Mouse (Mus musculus): ENCODE measurements around the gene Dnaaf3.

The Dnaaf3 gene

DNA sequence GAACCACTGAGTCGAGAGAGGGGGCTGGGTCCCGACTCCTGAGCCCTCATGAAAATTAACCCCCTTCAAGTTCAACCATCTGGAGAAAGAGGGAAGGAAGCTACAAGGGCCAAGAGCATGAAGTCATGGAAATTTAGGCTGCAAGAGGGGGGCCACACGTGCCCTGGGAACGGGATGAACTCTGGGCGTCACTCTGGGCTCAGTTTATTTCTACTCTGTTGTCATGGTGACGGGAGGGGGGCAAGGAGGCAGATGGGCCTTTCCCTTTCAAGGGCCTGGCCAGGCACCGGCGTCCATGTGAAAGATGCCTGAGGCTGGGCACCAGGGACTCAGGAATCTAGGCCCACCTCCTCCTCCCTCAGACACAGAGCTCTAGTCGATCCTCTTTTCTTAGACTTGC is 34.0 kb downstream of the Dnaaf3 start:
- no peak for DNase-seq (ENCODE audit: low spot score)

DNA sequence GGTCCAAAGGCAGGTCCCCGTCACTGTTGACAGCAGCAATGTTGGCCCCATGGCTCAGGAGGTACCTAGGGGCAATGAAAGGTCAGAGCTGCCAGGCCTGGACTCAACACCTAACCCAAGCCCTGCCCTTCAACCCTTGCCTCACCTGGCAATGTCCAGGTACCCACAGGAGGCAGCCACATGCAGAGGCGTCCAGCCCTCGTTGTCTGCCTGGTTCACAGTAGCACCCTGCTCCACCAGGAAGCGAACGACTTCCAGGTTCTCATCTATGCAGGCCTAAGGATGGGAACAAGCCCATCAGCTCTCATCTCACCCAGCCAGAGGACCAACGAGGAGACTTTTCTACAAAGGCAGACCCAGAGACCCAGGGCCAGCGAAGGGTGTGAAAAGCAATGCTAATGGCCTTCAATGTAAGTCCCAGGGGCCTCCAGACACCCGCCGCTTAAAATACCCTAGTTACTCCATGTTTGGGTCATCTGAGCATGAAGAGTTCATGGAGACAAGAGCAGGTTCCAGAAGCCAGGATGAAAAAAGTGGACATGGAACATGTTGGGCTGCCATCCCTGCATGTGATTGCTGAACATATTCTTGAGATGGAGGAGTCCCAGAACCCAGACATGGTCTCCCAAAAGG is 34.9 kb downstream of the Dnaaf3 start:
- DNase-seq (ENCODE audit: low spot score), result no peak

GRCm38 (mm10) chr7:4496468-4496867 is 35.8 kb downstream of the Dnaaf3 start:
- DNase-seq (ENCODE audit: low spot score), result no peak

DNA sequence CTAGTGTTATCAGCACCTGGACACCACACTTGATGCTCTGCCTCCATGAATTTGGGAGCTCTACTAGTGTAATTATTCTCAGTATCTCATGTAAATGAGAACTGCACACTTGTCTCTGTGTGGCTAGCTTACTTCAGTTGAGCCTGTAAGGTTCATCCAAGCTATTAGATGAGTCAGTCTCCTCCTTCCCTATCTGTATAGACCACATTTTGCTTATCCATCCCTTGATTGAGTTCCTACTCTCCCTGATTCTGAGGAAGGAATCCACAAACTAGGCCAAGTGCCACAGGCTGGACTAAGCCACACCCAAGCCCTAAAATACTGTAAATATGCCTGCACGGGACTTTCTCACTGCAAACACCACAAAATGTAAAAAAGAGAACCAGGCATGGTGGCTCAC is 38.3 kb downstream of the Dnaaf3 start:
- no peak for DNase-seq (ENCODE audit: low spot score)

GRCm38 (mm10) chr7:4492284-4493224 is 39.7 kb downstream of the Dnaaf3 start:
- no peak for DNase-seq (ENCODE audit: low spot score)

GRCm38 (mm10) chr7:4491308-4491707 is 40.9 kb downstream of the Dnaaf3 start:
- no peak for DNase-seq (ENCODE audit: low spot score)

GRCm38 (mm10) chr7:4482281-4482680 is 50.0 kb downstream of the Dnaaf3 start:
- no peak for DNase-seq (ENCODE audit: low spot score)

GRCm38 (mm10) chr7:4479674-4480073 is 52.6 kb downstream of the Dnaaf3 start:
- DNase-seq (ENCODE audit: low spot score), result no peak

DNA sequence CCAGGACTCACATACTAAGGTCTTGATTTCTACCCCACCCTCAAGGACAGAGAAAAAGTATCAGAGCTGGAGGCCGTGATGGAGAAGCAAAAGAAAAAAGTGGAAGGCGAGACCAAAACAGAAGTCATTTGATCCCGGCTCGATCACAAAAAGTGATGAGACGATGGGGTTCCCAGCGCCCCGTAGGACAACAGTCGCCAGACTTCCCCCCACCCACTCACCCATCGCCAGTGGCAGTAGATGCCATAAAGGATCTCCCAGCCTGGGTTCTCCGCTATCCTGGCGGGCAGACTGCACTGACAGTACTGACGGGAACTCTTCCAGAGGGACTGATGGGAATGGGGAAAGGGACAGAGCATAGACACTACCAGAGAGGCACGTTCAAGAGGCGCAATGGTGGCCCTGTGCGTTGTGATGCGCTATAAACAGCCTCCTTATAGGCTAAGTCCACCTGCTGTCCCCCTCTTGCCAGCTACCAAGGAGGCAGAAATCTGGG is 53.4 kb downstream of the Dnaaf3 start:
- DNase-seq (ENCODE audit: low spot score), result no peak

DNA sequence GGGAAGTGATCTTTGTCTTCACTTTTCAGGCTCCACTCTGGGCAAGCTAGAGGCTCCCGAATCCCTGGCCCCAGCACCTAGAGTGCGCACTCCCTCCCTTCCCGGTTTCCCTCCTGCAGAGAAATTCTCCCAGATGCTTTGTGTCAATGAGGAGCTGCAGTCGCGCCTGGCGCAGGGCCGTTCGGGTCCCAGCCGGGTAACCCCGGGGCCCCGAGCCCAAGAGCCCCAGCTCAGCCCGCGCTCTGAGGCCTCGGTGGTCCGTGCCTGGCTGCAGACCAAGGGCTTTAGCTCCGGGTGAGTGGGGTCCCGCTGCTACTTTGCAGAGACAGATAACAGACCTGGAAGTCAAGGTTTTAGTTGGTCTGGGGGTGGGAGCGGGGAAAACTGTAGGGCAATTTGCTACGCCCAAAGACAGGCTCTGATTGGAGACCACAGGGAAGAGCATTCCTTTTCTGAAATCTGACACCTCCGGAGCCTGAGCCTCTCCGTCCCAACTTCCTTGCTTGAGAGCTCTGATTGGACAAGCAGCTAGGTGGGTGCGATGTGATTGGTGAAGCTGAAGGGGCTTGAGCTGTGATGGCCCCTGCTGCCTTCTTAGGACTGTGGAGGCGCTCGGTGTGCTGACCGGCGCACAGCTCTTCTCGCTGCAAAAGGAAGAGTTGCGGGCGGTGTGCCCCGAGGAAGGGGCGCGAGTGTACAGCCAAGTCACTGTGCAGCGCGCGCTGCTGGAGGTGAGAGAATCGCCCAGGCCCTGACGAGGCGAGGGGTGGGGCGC is 54.0 kb downstream of the Dnaaf3 start:
- no peak for DNase-seq (ENCODE audit: low spot score)

DNA sequence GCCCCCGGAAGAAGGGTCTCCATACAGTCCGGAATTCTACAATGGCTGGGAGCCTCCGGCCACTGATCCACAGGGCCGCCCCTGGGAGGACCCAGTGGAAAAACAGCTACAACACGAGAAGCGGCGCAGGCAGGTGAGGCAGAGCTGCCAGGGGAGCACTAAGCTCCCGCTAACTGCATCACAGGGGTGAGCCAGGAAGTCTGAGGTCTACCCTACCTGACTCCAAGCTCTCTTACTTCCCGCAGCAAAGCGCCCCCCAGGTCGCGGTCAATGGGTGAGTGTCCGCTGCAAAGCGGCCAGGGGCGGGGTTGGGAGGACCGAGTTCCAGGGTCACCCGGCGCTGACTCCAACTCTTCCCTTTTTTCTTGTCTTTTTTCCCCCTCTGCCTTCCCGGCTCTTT is 58.3 kb downstream of the Dnaaf3 start:
- no peak for DNase-seq (ENCODE audit: low spot score)
